Mouse (Mus musculus): Measurements from ENCODE around the gene Ifnl2. TPM values are rescaled to one million over a fixed set of nuclear protein-coding genes. Genes with fewer than 3 reads are reported as not detected.

Gene Ifnl2
- polyA plus RNA-seq, 1 experiment from 2014 or later, result not detected

GRCm38 (mm10) chr7:28482854-28483253, 27.4 kb downstream of the Ifnl2 start:
- no peaks in the 10 kb centered on the region for H3K4me1 ChIP-seq (replicated peaks; ENCODE audit: control insufficient read depth, insufficient read depth, low read length)
- no peak for TF ChIP-seq CTCF (IDR thresholded peaks at IDR 0.05; ENCODE audit: low read depth)
- ATAC-seq, result no peak
- H3K9ac ChIP-seq (ENCODE audit: low read depth, low read length), result no peak overlapping the region
- H3K27ac ChIP-seq (ENCODE audit: low read depth, low read length), result no peak overlapping the region
- H3K27me3 ChIP-seq (replicated peaks; ENCODE audit: control insufficient read depth, insufficient read depth, low read length), result no peaks in the 10 kb centered on the region
- H3K36me3 ChIP-seq (ENCODE audit: control insufficient read depth, insufficient read depth), result no peaks in the 10 kb centered on the region
- 84% methylated on average over 11 of the region's 11 CpGs for WGBS
- H3K4me3 ChIP-seq (ENCODE audit: low read depth, low read length), result no peak overlapping the region
- no peak overlapping the region for H3K4me2 ChIP-seq (replicated peaks; ENCODE audit: low read depth)
- H3K9me3 ChIP-seq (ENCODE audit: control insufficient read depth), result no peaks in the 10 kb centered on the region

- Histone ChIP-seq H3K9me3 (ENCODE audit: control insufficient read depth) (no peaks in the 10 kb centered on the region), H3K27me3 (replicated peaks; ENCODE audit: control insufficient read depth, insufficient read depth, low read length) (no peaks in the 10 kb centered on the region), H3K27ac (ENCODE audit: low read depth, low read length) (no peak overlapping the region), H3K36me3 (ENCODE audit: control insufficient read depth, insufficient read depth) (no peaks in the 10 kb centered on the region), H3K4me2 (replicated peaks; ENCODE audit: low read depth) (no peak overlapping the region), H3K4me1 (replicated peaks; ENCODE audit: control insufficient read depth, insufficient read depth, low read length) (0 out of 2 replicates have a peak, but pooled peaks cover 3% of the 10 kb centered on the region), H3K9ac (ENCODE audit: low read depth, low read length) (no peak overlapping the region), H3K4me3 (ENCODE audit: low read depth, low read length) (no peak overlapping the region)
- WGBS, result 4% methylated on average over 8 of the region's 8 CpGs
- no peak for TF ChIP-seq CTCF (IDR thresholded peaks at IDR 0.05; ENCODE audit: low read depth)
- no peak; the same call in 1 of the 2 replicates for ATAC-seq
These were observed 31.4 kb downstream of the Ifnl2 start for GRCm38 (mm10) chr7:28478854-28479253.

- no peaks in the 10 kb centered on the region for H3K9me3 ChIP-seq (ENCODE audit: control insufficient read depth)
- H3K36me3 ChIP-seq (ENCODE audit: control insufficient read depth, insufficient read depth), result no peaks in the 10 kb centered on the region
- H3K4me3 ChIP-seq (ENCODE audit: low read depth, low read length), result no peak overlapping the region
- no peak overlapping the region for H3K4me2 ChIP-seq (replicated peaks; ENCODE audit: low read depth)
- H3K9ac ChIP-seq (ENCODE audit: low read depth, low read length), result no peak overlapping the region
- ATAC-seq, result peak; percentile 43; the same call in 1 of the 2 replicates
- 0 out of 2 replicates have a peak, but pooled peaks cover 3% of the 10 kb centered on the region for H3K4me1 ChIP-seq (replicated peaks; ENCODE audit: control insufficient read depth, insufficient read depth, low read length)
- WGBS, result 67% methylated on average over 5 of the region's 5 CpGs
- no peak overlapping the region for H3K27ac ChIP-seq (ENCODE audit: low read depth, low read length)
- H3K27me3 ChIP-seq (replicated peaks; ENCODE audit: control insufficient read depth, insufficient read depth, low read length), result no peaks in the 10 kb centered on the region
- TF ChIP-seq CTCF (IDR thresholded peaks at IDR 0.05; ENCODE audit: low read depth), result no peak
These were observed 32.9 kb downstream of the Ifnl2 start for GRCm38 (mm10) chr7:28477363-28477762.

- H3K4me1 ChIP-seq (replicated peaks; ENCODE audit: control insufficient read depth, insufficient read depth, low read length), result 0 out of 2 replicates have a peak, but pooled peaks cover 3% of the 10 kb centered on the region
- H3K4me3 ChIP-seq (ENCODE audit: low read depth, low read length), result no peak overlapping the region
- no peak overlapping the region for H3K27ac ChIP-seq (ENCODE audit: low read depth, low read length)
- H3K4me2 ChIP-seq (replicated peaks; ENCODE audit: low read depth), result no peak overlapping the region
- no peak for ATAC-seq
- TF ChIP-seq CTCF (IDR thresholded peaks at IDR 0.05; ENCODE audit: low read depth), result peak; percentile 52
- no peaks in the 10 kb centered on the region for H3K36me3 ChIP-seq (ENCODE audit: control insufficient read depth, insufficient read depth)
- no peaks in the 10 kb centered on the region for H3K27me3 ChIP-seq (replicated peaks; ENCODE audit: control insufficient read depth, insufficient read depth, low read length)
- 90% methylated on average over 6 of the region's 6 CpGs for WGBS
- no peaks in the 10 kb centered on the region for H3K9me3 ChIP-seq (ENCODE audit: control insufficient read depth)
- H3K9ac ChIP-seq (ENCODE audit: low read depth, low read length), result no peak overlapping the region
These were observed 34.1 kb downstream of the Ifnl2 start for GRCm38 (mm10) chr7:28476191-28476590.

GRCm38 (mm10) chr7:28467213-28467751, 43.0 kb downstream of the Ifnl2 start:
- whole genome bisulfite sequencing, result 2% methylated on average over 61 of the region's 63 CpGs
- no peak overlapping the region for H3K27ac ChIP-seq (ENCODE audit: low read depth, low read length)
- ATAC-seq, result peak; percentile 52; the same call in 1 of the 2 replicates
- no peaks in the 10 kb centered on the region for H3K9me3 ChIP-seq (ENCODE audit: control insufficient read depth)
- peak; percentile 33 for TF ChIP-seq CTCF (IDR thresholded peaks at IDR 0.05; ENCODE audit: low read depth)
- peak overlapping the region; percentile 49 for H3K4me3 ChIP-seq (ENCODE audit: low read depth, low read length)
- peak overlapping the region; percentile 37 for H3K9ac ChIP-seq (ENCODE audit: low read depth, low read length)
- no peaks in the 10 kb centered on the region for H3K4me1 ChIP-seq (replicated peaks; ENCODE audit: control insufficient read depth, insufficient read depth, low read length)
- H3K4me2 ChIP-seq (replicated peaks; ENCODE audit: low read depth), result peak overlapping the region; percentile 89
- H3K27me3 ChIP-seq (replicated peaks; ENCODE audit: control insufficient read depth, insufficient read depth, low read length), result 0 out of 2 replicates have a peak, but pooled peaks cover 8% of the 10 kb centered on the region
- no peaks in the 10 kb centered on the region for H3K36me3 ChIP-seq (ENCODE audit: control insufficient read depth, insufficient read depth)

DNA sequence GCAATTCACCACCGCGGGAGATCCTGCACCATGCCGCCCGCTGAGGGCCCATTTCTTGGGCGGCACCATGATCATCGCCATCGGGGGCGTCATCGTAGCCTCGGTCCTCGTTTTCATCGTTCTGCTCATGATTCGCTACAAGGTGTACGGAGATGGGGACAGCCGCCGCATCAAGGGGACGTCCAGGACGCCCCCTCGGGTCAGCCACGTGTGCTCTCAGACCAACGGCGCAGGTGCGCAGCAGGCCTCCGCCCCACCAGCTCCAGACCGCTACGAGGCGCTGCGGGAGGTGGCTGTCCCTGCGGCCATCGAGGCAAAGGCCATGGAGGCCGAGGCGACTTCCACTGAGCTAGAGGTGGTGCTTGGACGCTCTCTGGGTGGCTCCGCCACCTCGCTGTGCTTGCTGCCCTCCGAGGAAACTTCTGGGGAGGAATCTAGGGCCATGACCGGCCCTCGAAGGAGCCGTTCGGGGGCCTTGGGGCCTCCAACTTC, 43.5 kb downstream of the Ifnl2 start:
- H3K4me2 ChIP-seq (replicated peaks; ENCODE audit: low read depth), result peak overlapping the region; percentile 89
- H3K4me3 ChIP-seq (ENCODE audit: low read depth, low read length), result peak overlapping the region; percentile 49
- TF ChIP-seq CTCF (IDR thresholded peaks at IDR 0.05; ENCODE audit: low read depth), result no peak; the same call in 1 of the 2 replicates
- H3K9ac ChIP-seq (ENCODE audit: low read depth, low read length), result peak overlapping the region; percentile 37
- no peaks in the 10 kb centered on the region for H3K9me3 ChIP-seq (ENCODE audit: control insufficient read depth)
- 0 out of 2 replicates have a peak, but pooled peaks cover 8% of the 10 kb centered on the region for H3K27me3 ChIP-seq (replicated peaks; ENCODE audit: control insufficient read depth, insufficient read depth, low read length)
- no peaks in the 10 kb centered on the region for H3K4me1 ChIP-seq (replicated peaks; ENCODE audit: control insufficient read depth, insufficient read depth, low read length)
- 44% methylated on average over 40 of the region's 40 CpGs for WGBS
- no peaks in the 10 kb centered on the region for H3K36me3 ChIP-seq (ENCODE audit: control insufficient read depth, insufficient read depth)
- ATAC-seq, result no peak
- H3K27ac ChIP-seq (ENCODE audit: low read depth, low read length), result no peak overlapping the region

Data from intestine, postnatal 0 days (tissue).